Mouse (Mus musculus): Measurements from ENCODE around the gene Myl6b. TPM values are rescaled to one million over a fixed set of nuclear protein-coding genes. Genes with fewer than 3 reads are reported as not detected.

Myl6b gene
- polyA plus RNA-seq, 1 experiment from 2014 or later, result 4.4 TPM

- ATAC-seq (ENCODE audit: insufficient read depth) (peak; percentile 56), DNase-seq (peak; percentile 63)
- Histone ChIP-seq H3K27ac (ENCODE audit: low read depth) (peak overlapping the region; percentile 96), H3K9me3 (ENCODE audit: low read depth, low read length) (no peaks in the 10 kb centered on the region), H3K36me3 (ENCODE audit: insufficient read depth) (peaks cover 30% of the 10 kb centered on the region), H3K4me3 (ENCODE audit: low read depth, low read length) (peak overlapping the region; percentile 95), H3K4me2 (peak overlapping the region; percentile 68), H3K27me3 (ENCODE audit: insufficient read depth, low read length) (no peaks in the 10 kb centered on the region), H3K9ac (peak overlapping the region; percentile 96), H3K4me1 (ENCODE audit: insufficient read depth) (0 out of 2 replicates have a peak, but pooled peaks cover 8% of the 10 kb centered on the region)
- TF ChIP-seq CTCF (IDR thresholded peaks at IDR 0.05; ENCODE audit: low read depth), result no peak
- WGBS, result under 1% methylated on average over 49 of the region's 67 CpGs
Observed at GRCm38 (mm10) chr10:128459409-128460269, 38.8 kb downstream of the Myl6b start.

- under 1% methylated on average over 56 of the region's 86 CpGs for WGBS
- Histone ChIP-seq H3K27me3 (ENCODE audit: insufficient read depth, low read length) (no peaks in the 10 kb centered on the region), H3K27ac (ENCODE audit: low read depth) (peak within 1 kb of the TSS; percentile 96), H3K9me3 (ENCODE audit: low read depth, low read length) (no peaks in the 10 kb centered on the region), H3K9ac (peak within 1 kb of the TSS; percentile 96), H3K4me2 (peak within 1 kb of the TSS; percentile 68), H3K4me3 (ENCODE audit: low read depth, low read length) (peak within 1 kb of the TSS; percentile 95), H3K4me1 (ENCODE audit: insufficient read depth) (0 out of 2 replicates have a peak, but pooled peaks cover 8% of the 10 kb centered on the region), H3K36me3 (ENCODE audit: insufficient read depth) (peaks cover 22% of the 10 kb centered on the region)
- peak; percentile 90 for DNase-seq
- TF ChIP-seq CTCF (IDR thresholded peaks at IDR 0.05; ENCODE audit: low read depth), result no peak
- peak; percentile 71 for ATAC-seq (ENCODE audit: insufficient read depth)
Observed at GRCm38 (mm10) chr10:128458719-128459408, 39.6 kb downstream of the Myl6b start, which contains the start of gene Smarcc2. Gene Smarcc2 (plus strand): TSS chr10:128459248.

GRCm38 (mm10) chr10:128458348-128458718 is 40.2 kb downstream of the Myl6b start:
- WGBS, result under 1% methylated on average over 29 of the region's 29 CpGs
- Histone ChIP-seq H3K4me2 (peak overlapping the region; percentile 68), H3K9me3 (ENCODE audit: low read depth, low read length) (no peaks in the 10 kb centered on the region), H3K9ac (peak overlapping the region; percentile 96), H3K27ac (ENCODE audit: low read depth) (peak overlapping the region; percentile 96), H3K36me3 (ENCODE audit: insufficient read depth) (peaks cover 17% of the 10 kb centered on the region), H3K4me3 (ENCODE audit: low read depth, low read length) (peak overlapping the region; percentile 95), H3K4me1 (ENCODE audit: insufficient read depth) (0 out of 2 replicates have a peak, but pooled peaks cover 8% of the 10 kb centered on the region), H3K27me3 (ENCODE audit: insufficient read depth, low read length) (no peaks in the 10 kb centered on the region)
- DNase-seq, result peak; percentile 95
- no peak for TF ChIP-seq CTCF (IDR thresholded peaks at IDR 0.05; ENCODE audit: low read depth)
- peak; percentile 73 for ATAC-seq (ENCODE audit: insufficient read depth)

- Histone ChIP-seq H3K27me3 (ENCODE audit: insufficient read depth, low read length) (no peaks in the 10 kb centered on the region), H3K4me1 (ENCODE audit: insufficient read depth) (0 out of 2 replicates have a peak, but pooled peaks cover 8% of the 10 kb centered on the region), H3K9ac (no peak overlapping the region), H3K4me2 (no peak overlapping the region; the same call in 1 of the 2 replicates), H3K27ac (ENCODE audit: low read depth) (peak overlapping the region; percentile 7; the same call in 1 of the 2 replicates), H3K36me3 (ENCODE audit: insufficient read depth) (peaks cover 11% of the 10 kb centered on the region), H3K9me3 (ENCODE audit: low read depth, low read length) (no peaks in the 10 kb centered on the region), H3K4me3 (ENCODE audit: low read depth, low read length) (no peak overlapping the region; the same call in 1 of the 2 replicates)
- ATAC-seq (ENCODE audit: insufficient read depth) (no peak), DNase-seq (no peak)
- TF ChIP-seq CTCF (IDR thresholded peaks at IDR 0.05; ENCODE audit: low read depth), result no peak
- 79% methylated on average over 6 of the region's 6 CpGs for WGBS
Observed at GRCm38 (mm10) chr10:128457676-128458075, 40.8 kb downstream of the Myl6b start.

- no peaks in the 10 kb centered on the region for H3K4me1 ChIP-seq (ENCODE audit: insufficient read depth)
- no peaks in the 10 kb centered on the region for H3K9me3 ChIP-seq (ENCODE audit: low read depth, low read length)
- 3% methylated on average over 6 of the region's 6 CpGs for WGBS
- H3K9ac ChIP-seq, result no peak overlapping the region
- H3K36me3 ChIP-seq (ENCODE audit: insufficient read depth), result no peaks in the 10 kb centered on the region
- no peak overlapping the region for H3K4me3 ChIP-seq (ENCODE audit: low read depth, low read length)
- peak; percentile 75 for TF ChIP-seq CTCF (IDR thresholded peaks at IDR 0.05; ENCODE audit: low read depth)
- no peaks in the 10 kb centered on the region for H3K27me3 ChIP-seq (ENCODE audit: insufficient read depth, low read length)
- ATAC-seq (ENCODE audit: insufficient read depth), result no peak
- peak; percentile 92 for DNase-seq
- H3K4me2 ChIP-seq, result peak overlapping the region; percentile 47
- H3K27ac ChIP-seq (ENCODE audit: low read depth), result no peak overlapping the region
Observed at GRCm38 (mm10) chr10:128455280-128455679, 43.2 kb downstream of the Myl6b start.

GRCm38 (mm10) chr10:128454471-128454870 is 44.0 kb downstream of the Myl6b start:
- H3K9ac ChIP-seq, result no peak overlapping the region
- no peak overlapping the region for H3K27ac ChIP-seq (ENCODE audit: low read depth)
- H3K36me3 ChIP-seq (ENCODE audit: insufficient read depth), result no peaks in the 10 kb centered on the region
- no peaks in the 10 kb centered on the region for H3K9me3 ChIP-seq (ENCODE audit: low read depth, low read length)
- no peak for DNase-seq
- no peaks in the 10 kb centered on the region for H3K4me1 ChIP-seq (ENCODE audit: insufficient read depth)
- WGBS, result 76% methylated on average over 3 of the region's 3 CpGs
- no peaks in the 10 kb centered on the region for H3K27me3 ChIP-seq (ENCODE audit: insufficient read depth, low read length)
- no peak for TF ChIP-seq CTCF (IDR thresholded peaks at IDR 0.05; ENCODE audit: low read depth)
- no peak overlapping the region for H3K4me2 ChIP-seq
- H3K4me3 ChIP-seq (ENCODE audit: low read depth, low read length), result no peak overlapping the region
- no peak for ATAC-seq (ENCODE audit: insufficient read depth)

GRCm38 (mm10) chr10:128451014-128451413 is 47.5 kb downstream of the Myl6b start:
- H3K9me3 ChIP-seq (ENCODE audit: low read depth, low read length), result no peaks in the 10 kb centered on the region
- no peak overlapping the region for H3K4me2 ChIP-seq
- no peaks in the 10 kb centered on the region for H3K4me1 ChIP-seq (ENCODE audit: insufficient read depth)
- DNase-seq (no peak), ATAC-seq (ENCODE audit: insufficient read depth) (no peak)
- no peak overlapping the region for H3K27ac ChIP-seq (ENCODE audit: low read depth)
- H3K4me3 ChIP-seq (ENCODE audit: low read depth, low read length), result no peak overlapping the region
- WGBS, result 80% methylated on average over 6 of the region's 6 CpGs
- no peak for TF ChIP-seq CTCF (IDR thresholded peaks at IDR 0.05; ENCODE audit: low read depth)
- no peaks in the 10 kb centered on the region for H3K27me3 ChIP-seq (ENCODE audit: insufficient read depth, low read length)
- no peaks in the 10 kb centered on the region for H3K36me3 ChIP-seq (ENCODE audit: insufficient read depth)
- no peak overlapping the region for H3K9ac ChIP-seq
